Mouse (Mus musculus): ENCODE measurements at regions not wholly inside any gene's neighbourhood (a gene's known extent, or its start where the extent isn't known, plus 50 kb on each side); places are given as distances from the start of the nearest gene placed in this dataset.

DNA sequence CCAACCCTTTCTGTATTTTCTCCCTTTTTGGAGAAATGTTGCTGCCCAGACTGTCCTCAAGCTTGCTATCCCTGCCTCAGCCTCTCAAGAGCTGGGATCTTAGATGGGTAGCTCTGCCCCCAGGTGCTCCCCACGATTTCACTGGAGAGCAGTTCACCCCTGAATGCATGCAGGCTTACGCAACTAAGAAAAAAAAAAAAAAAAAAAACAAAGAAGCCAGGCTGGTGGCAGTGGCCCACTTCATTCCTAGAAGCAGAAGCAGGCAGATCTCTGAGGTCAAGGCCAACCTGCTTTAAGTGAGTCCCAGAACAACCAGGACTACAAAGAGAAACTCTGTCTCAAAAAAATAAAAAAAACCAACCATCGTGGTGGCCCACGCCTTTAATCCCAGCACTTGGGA, 51.2 kb upstream of the Fbxo11 start:
- DNase-seq: no peak

- no peak for DNase-seq
Observed at GRCm38 (mm10) chr17:88118714-88119113, 53.6 kb upstream of the Fbxo11 start.

DNA sequence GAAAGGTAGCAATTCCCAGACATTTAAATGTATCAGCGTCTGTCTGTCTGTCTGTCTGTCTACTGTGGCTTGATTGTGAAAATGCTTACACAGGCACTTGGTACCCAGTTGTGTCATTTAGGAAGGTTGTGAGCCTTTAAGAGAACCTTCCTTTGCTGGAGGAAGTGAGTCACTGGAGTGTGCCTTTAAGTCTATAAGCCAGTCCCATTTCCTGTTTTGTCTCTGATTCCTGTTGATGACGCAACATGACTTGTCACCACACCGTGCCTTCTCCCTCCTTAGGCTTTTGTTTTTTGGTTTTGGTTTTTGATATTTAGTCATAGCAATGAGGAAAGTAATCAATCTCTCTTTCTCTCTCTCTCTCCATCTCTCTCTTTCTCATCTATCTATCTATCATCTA, 58.6 kb upstream of the Fbxo11 start:
- no peak for DNase-seq

DNA sequence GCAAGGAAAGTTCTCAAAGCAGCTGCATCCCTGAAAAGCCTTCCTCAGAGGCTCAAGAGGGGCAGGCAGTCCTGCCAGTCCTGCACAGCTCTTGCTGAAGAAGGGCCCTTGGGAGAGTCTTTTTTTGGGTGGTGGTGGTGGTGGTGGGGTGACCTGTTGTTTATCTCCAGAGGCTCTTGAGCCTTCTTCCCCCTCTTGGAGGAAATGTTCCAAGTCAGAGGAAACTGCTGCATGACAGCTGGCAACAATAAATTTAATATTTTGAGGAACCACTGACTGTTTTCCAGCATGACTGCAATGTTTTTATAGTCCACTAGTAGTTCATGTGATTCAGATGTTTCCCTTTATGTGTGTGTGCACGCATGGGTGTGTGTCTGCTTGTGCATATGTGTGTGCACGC, 62.0 kb upstream of the Fbxo11 start:
- no peak for DNase-seq

GRCm38 (mm10) chr17:88131297-88131696, 66.2 kb upstream of the Fbxo11 start:
- DNase-seq: no peak

GRCm38 (mm10) chr17:88131980-88132379, 66.9 kb upstream of the Fbxo11 start:
- DNase-seq: no peak

GRCm38 (mm10) chr17:88132601-88133346, 67.7 kb upstream of the Fbxo11 start:
- DNase-seq: no peak

DNA sequence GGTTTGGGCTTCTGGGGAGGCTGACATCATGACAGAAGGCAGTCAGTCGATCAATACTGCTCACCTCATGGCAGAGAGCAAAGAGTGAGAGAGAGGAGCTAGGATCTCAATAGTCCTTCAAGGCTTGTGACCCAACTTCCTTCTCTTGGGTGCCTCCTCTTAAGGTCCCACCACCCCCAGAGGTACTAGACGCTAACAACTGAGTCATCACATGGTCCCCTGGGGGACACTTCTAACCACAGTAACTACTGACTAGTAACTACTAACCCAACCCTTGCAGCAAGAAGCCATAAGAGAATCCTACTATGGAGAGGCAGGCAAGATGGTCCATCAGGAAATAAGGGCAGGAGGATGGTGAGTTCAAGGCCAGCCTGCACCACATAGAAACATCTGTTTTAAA, 69.5 kb upstream of the Fbxo11 start:
- DNase-seq: no peak

GRCm38 (mm10) chr17:88141538-88141937, 76.4 kb upstream of the Fbxo11 start:
- no peak for DNase-seq

GRCm38 (mm10) chr17:88142003-88142402, 76.9 kb upstream of the Fbxo11 start:
- no peak for DNase-seq

- no peak for DNase-seq
Observed at GRCm38 (mm10) chr17:88142809-88143208, 77.7 kb upstream of the Fbxo11 start.

DNA sequence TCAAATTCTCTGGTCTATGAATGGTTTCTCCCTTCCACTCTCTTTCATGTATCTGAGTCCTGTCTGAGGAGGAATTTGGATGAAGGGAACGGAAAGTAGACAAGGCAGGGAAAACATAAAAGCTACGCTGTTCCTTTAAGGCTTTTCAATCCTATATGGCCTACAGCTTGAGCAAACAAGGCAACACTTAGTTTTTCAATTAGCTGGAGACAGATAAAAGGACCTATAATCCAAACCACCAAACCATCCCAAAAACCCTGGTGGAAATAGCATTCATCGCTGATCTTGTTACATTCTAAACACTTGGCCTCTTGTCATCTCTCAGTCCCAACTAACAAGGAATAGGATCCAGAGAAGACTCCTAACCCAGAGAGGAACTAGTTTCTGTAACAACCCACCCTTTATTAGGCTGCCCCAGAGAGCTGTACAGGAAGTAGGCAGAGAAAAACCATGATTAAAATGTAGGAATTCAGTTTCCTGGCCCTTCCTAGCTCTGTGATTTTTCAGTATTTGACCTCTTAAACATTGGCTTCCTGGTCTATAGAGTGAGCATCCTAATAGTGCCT, 78.4 kb upstream of the Fbxo11 start:
- DNase-seq: no peak

DNA sequence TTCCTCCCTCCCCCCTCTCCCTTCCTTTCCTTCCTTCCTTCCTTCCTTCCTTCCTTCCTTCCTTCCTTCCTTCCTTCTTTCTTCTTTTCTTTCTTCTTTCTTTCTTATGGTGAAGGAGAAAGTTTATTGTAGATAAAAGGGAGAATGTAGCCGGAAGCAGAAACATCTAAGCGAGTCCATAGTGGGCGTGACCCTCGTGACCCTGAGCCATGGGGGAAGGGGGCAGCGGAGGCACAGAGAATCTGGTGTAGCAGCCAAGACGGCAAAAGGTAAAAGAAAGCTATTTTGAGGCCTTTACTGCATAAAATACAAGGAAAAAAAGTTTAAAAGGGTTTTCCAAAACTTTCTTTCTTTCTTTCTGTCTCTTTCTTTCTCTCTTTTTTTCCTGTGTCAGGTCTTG, 93.5 kb upstream of the Fbxo11 start:
- no peak for DNase-seq

DNA sequence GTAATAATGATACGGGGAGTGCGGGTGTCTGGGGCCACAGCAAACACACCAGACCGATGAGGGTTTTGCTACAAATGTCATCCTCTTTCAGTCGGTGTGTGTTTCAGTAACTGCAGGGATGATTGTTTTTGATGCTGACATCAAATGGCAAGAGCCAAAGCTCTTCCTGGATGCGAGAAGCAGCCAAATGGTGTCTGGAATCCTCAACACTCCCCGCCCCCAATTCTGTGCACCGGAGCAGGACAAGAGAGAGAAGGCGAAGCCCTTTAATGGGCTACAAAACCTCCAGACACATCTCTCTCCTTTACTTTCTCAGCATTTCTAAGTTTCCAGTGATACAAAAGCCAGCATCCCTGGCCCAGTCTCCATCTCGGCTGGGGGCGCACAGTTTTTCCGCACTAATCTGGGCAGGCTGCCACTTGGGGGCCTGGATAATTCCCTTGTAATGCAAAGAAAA, 94.1 kb upstream of the Fbxo11 start:
- peak; percentile 44 for DNase-seq

DNA sequence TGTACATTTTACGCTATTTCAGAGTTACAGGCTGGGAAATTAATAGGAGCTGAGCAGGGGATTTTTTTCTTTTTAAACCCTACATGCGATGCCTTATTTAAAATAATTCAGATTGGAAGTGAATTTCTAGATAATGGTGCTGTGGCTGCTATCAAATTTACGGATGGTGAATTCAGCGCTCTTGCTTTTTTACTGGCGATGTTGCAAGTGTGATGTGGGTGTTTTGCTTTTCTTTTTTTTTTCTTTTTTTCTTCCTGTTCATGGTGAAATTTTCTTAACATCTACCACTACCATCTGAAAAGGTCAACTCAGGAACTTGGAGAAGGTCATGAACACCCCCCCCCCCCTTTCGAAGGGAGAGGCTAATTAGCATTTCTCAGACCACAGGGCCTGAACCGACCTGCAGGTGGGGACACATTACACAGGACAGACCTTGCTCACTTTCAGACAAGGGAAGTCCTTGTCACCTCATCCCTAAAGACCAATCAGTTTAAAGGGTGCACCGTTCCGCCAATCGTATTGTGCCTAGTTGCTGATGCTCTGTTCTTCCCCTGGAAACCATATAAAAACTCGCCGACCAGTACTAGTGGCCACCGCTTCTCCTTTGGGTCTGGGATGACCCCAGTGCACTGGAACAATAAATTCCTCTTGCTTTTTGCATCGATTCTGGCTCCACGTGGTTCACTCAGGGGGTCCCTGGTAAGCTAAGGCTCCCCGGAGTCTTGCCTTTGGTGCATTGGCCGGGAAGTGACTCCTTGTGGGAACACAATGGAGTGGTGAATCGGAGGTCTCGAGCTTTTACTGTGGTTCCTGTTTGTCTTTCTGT, 95.0 kb upstream of the Fbxo11 start:
- no peak for DNase-seq

DNA sequence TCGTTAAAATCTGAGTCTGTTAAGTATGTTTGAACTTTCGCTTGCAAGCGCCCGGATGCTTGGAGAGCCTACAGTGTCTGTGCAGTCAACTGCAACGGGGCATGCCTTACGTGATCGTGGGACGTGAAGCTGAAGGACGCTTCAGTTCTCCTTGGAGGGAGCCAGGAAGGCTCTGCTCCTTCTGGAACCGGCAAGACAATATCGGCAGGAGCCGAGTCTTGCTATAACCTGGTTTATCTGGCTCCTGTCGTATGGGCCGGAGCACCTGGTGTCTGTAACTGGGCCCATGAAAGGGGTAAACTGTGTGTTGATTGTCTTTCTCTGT, 95.5 kb upstream of the Fbxo11 start:
- DNase-seq: no peak

- DNase-seq: no peak
Observed at GRCm38 (mm10) chr17:88161766-88162165, 96.7 kb upstream of the Fbxo11 start.

GRCm38 (mm10) chr17:88164805-88165204, 99.7 kb upstream of the Fbxo11 start:
- no peak for DNase-seq

DNA sequence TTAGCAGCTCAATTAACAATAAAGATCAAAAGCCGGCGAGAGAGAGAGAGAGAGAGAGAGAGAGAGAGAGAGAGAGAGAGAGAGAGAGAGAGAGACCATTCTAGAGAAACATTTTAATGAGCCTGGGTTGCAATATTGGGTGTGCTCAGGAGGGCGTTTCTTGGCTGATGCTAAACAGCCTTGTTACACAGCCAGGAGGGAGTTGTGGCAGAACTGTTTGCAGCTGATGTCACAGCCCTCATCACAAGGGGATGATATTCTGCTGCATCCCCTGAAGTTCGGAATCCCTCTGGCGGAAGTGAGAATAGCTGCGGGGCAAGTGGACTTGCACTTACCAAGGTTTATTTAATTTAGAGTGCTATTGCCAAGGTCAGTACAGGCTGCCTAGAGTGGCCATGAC, 100.7 kb upstream of the Fbxo11 start:
- no peak for DNase-seq

- DNase-seq: no peak
Observed at GRCm38 (mm10) chr17:88168262-88169096, 103.4 kb upstream of the Fbxo11 start.

- no peak for DNase-seq
Observed at GRCm38 (mm10) chr17:88171606-88172005, 106.5 kb upstream of the Fbxo11 start.

GRCm38 (mm10) chr17:88173354-88174032, 108.4 kb upstream of the Fbxo11 start:
- no peak for DNase-seq
